Mouse (Mus musculus): Measurements from ENCODE around the gene Dntt. TPM values are rescaled to one million over a fixed set of nuclear protein-coding genes. Genes with fewer than 3 reads are reported as not detected.

Gene Dntt
- polyA plus RNA-seq, 1 experiment from 2014 or later: 0.17 TPM

GRCm38 (mm10) chr19:41006621-41007020 is 22.5 kb upstream of the Dntt start:
- WGBS: 21% methylated on average over 4 of the region's 4 CpGs
- Histone ChIP-seq H3K36me3 (ENCODE audit: control insufficient read depth, insufficient read depth, low read length) (no peaks in the 10 kb centered on the region), H3K4me1 (ENCODE audit: control insufficient read depth, insufficient read depth, low read length) (no peaks in the 10 kb centered on the region), H3K27me3 (ENCODE audit: control insufficient read depth, insufficient read depth, low read length) (no peaks in the 10 kb centered on the region), H3K27ac (replicated peaks; ENCODE audit: low read depth, low read length) (no peak overlapping the region), H3K9me3 (ENCODE audit: control insufficient read depth, low read length) (no peaks in the 10 kb centered on the region), H3K4me2 (ENCODE audit: low read length) (no peak overlapping the region), H3K9ac (replicated peaks; ENCODE audit: low read length) (no peak overlapping the region), H3K4me3 (replicated peaks; ENCODE audit: low read depth, low read length) (no peak overlapping the region)
- DNase-seq (no peak), ATAC-seq (ENCODE audit: low FRiP score, low TSS enrichment) (no peak)

DNA sequence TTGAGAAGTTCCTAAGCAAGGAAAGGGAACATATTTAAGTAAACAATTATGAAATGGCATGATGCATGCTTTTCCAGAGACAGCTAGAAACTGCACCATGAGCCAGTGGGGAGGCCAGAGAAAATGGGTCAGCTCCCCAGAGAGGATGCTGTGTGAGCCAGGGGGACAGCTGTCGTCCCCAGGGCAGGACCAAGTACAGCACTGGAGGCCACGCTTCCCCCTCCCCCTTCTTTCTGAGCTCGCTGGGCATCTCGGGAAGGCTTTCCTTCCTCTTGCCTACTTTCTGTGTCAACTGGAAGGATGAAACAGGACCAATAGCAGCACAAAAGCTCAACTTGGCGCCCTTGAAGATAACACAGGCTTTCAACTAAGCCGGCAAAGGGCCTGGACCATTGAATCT is 21.7 kb upstream of the Dntt start:
- 46% methylated on average over 6 of the region's 6 CpGs for WGBS
- Histone ChIP-seq H3K27ac (replicated peaks; ENCODE audit: low read depth, low read length) (no peak overlapping the region), H3K9ac (replicated peaks; ENCODE audit: low read length) (no peak overlapping the region), H3K4me1 (ENCODE audit: control insufficient read depth, insufficient read depth, low read length) (no peaks in the 10 kb centered on the region), H3K4me3 (replicated peaks; ENCODE audit: low read depth, low read length) (no peak overlapping the region), H3K27me3 (ENCODE audit: control insufficient read depth, insufficient read depth, low read length) (no peaks in the 10 kb centered on the region), H3K4me2 (ENCODE audit: low read length) (no peak overlapping the region), H3K9me3 (ENCODE audit: control insufficient read depth, low read length) (no peaks in the 10 kb centered on the region), H3K36me3 (ENCODE audit: control insufficient read depth, insufficient read depth, low read length) (no peaks in the 10 kb centered on the region)
- DNase-seq (no peak), ATAC-seq (ENCODE audit: low FRiP score, low TSS enrichment) (no peak)

DNA sequence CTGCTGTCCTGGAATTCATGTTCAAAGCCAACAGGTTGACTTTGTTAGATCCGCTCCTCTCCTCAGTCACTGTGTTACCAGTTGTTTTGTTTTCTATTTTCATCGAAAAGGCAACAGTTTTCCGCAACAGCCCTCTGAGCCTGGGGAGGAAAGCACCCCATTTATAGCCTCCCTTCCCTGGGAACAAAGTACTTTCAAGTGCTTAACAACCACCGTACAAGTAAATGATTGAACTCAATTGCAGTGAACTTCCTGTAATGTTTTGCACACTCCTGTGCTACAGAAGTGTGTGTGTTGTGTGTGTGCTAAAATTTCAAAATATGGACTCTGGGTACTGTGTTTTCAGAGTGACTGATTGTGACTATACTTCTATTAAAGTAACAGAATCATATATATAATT is 21.3 kb upstream of the Dntt start:
- Histone ChIP-seq H3K4me3 (replicated peaks; ENCODE audit: low read depth, low read length) (no peak overlapping the region), H3K27ac (replicated peaks; ENCODE audit: low read depth, low read length) (no peak overlapping the region), H3K36me3 (ENCODE audit: control insufficient read depth, insufficient read depth, low read length) (no peaks in the 10 kb centered on the region), H3K9me3 (ENCODE audit: control insufficient read depth, low read length) (no peaks in the 10 kb centered on the region), H3K27me3 (ENCODE audit: control insufficient read depth, insufficient read depth, low read length) (peaks cover 3% of the 10 kb centered on the region), H3K4me2 (ENCODE audit: low read length) (no peak overlapping the region), H3K9ac (replicated peaks; ENCODE audit: low read length) (no peak overlapping the region), H3K4me1 (ENCODE audit: control insufficient read depth, insufficient read depth, low read length) (no peaks in the 10 kb centered on the region)
- no peak for ATAC-seq (ENCODE audit: low FRiP score, low TSS enrichment)
- no peak for DNase-seq
- WGBS: 86% methylated on average over 4 of the region's 4 CpGs

DNA sequence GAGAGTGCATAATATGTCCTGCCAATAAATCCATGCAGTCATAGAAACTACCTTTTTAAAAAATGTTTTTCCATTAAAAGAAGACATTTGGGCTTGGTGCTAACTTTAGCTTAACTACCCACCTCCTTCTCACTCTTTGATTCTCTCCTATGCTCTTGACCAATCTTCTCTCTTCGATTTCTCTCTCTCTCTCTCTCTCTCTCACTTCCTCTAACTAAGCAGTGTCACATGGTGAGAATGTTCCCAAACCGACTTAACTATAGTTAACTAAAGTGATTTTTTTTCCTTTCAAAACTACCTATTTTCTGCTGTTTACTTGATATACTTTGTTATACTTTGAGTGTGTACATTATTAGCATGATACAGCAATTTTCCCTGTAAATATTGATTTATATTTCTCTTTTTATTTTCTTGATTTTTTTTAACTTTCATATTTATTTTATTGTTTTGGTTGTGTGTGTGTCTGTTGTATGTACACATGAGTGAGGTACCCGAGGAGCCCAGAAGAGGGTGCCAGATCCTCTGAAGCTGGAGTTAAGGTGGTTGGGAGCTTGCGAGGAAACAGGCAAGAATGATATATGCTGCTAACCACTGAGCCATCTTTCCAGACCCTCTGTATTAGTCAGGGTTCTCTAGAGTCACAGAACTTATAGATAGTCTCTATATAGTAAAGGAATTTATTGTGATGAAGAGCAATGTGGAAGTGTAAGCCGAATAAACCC is 20.2 kb upstream of the Dntt start:
- DNase-seq (no peak), ATAC-seq (ENCODE audit: low FRiP score, low TSS enrichment) (no peak)
- no peak overlapping the region for H3K4me2 ChIP-seq (ENCODE audit: low read length)
- no peaks in the 10 kb centered on the region for H3K36me3 ChIP-seq (ENCODE audit: control insufficient read depth, insufficient read depth, low read length)
- no peak overlapping the region for H3K27ac ChIP-seq (replicated peaks; ENCODE audit: low read depth, low read length)
- no peaks in the 10 kb centered on the region for H3K9me3 ChIP-seq (ENCODE audit: control insufficient read depth, low read length)
- H3K4me3 ChIP-seq (replicated peaks; ENCODE audit: low read depth, low read length): no peak overlapping the region
- no peaks in the 10 kb centered on the region for H3K4me1 ChIP-seq (ENCODE audit: control insufficient read depth, insufficient read depth, low read length)
- no peak overlapping the region for H3K9ac ChIP-seq (replicated peaks; ENCODE audit: low read length)
- 92% methylated on average over 5 of the region's 5 CpGs for whole genome bisulfite sequencing
- H3K27me3 ChIP-seq (ENCODE audit: control insufficient read depth, insufficient read depth, low read length): peaks cover 5% of the 10 kb centered on the region

- Histone ChIP-seq H3K4me2 (ENCODE audit: low read length) (no peak overlapping the region), H3K4me1 (ENCODE audit: control insufficient read depth, insufficient read depth, low read length) (no peaks in the 10 kb centered on the region), H3K4me3 (replicated peaks; ENCODE audit: low read depth, low read length) (no peak overlapping the region), H3K36me3 (ENCODE audit: control insufficient read depth, insufficient read depth, low read length) (no peaks in the 10 kb centered on the region), H3K9me3 (ENCODE audit: control insufficient read depth, low read length) (no peaks in the 10 kb centered on the region), H3K9ac (replicated peaks; ENCODE audit: low read length) (no peak overlapping the region), H3K27me3 (ENCODE audit: control insufficient read depth, insufficient read depth, low read length) (peaks cover 5% of the 10 kb centered on the region), H3K27ac (replicated peaks; ENCODE audit: low read depth, low read length) (no peak overlapping the region)
- DNase-seq (no peak), ATAC-seq (ENCODE audit: low FRiP score, low TSS enrichment) (no peak)
- WGBS: 47% methylated on average over 5 of the region's 5 CpGs
These were observed 17.4 kb upstream of the Dntt start for GRCm38 (mm10) chr19:41011676-41012075.

- no peak for ATAC-seq (ENCODE audit: low FRiP score, low TSS enrichment)
- Histone ChIP-seq H3K4me3 (replicated peaks; ENCODE audit: low read depth, low read length) (no peak overlapping the region), H3K4me1 (ENCODE audit: control insufficient read depth, insufficient read depth, low read length) (no peaks in the 10 kb centered on the region), H3K4me2 (ENCODE audit: low read length) (no peak overlapping the region), H3K27ac (replicated peaks; ENCODE audit: low read depth, low read length) (no peak overlapping the region), H3K9me3 (ENCODE audit: control insufficient read depth, low read length) (no peaks in the 10 kb centered on the region), H3K27me3 (ENCODE audit: control insufficient read depth, insufficient read depth, low read length) (peaks cover 5% of the 10 kb centered on the region), H3K9ac (replicated peaks; ENCODE audit: low read length) (no peak overlapping the region), H3K36me3 (ENCODE audit: control insufficient read depth, insufficient read depth, low read length) (no peaks in the 10 kb centered on the region)
- 9% methylated on average over 5 of the region's 5 CpGs for WGBS
- DNase-seq: no peak
These were observed 15.5 kb upstream of the Dntt start for GRCm38 (mm10) chr19:41013591-41013990.

DNA sequence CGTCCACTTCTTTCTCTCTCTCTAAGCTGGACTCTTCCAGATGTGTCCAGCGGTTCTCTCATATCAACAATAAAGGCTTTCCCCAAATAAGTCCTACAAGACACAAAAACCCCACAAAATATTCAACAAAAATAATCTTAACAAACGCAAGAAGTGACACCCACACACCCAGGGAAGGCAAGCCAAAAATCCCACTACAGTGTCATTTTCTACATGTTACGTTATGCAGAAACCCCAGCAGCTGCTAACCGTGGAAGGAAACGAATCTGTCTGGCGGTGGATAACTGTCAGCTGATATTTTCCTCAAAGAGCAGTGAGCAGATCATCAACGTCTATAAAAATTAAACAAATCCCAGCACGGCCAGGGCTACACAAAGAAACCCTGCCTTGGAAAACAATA is 15.1 kb upstream of the Dntt start:
- 24% methylated on average over 9 of the region's 9 CpGs for WGBS
- H3K4me3 ChIP-seq (replicated peaks; ENCODE audit: low read depth, low read length): no peak overlapping the region
- no peaks in the 10 kb centered on the region for H3K36me3 ChIP-seq (ENCODE audit: control insufficient read depth, insufficient read depth, low read length)
- no peak overlapping the region for H3K27ac ChIP-seq (replicated peaks; ENCODE audit: low read depth, low read length)
- no peaks in the 10 kb centered on the region for H3K9me3 ChIP-seq (ENCODE audit: control insufficient read depth, low read length)
- H3K4me1 ChIP-seq (ENCODE audit: control insufficient read depth, insufficient read depth, low read length): no peaks in the 10 kb centered on the region
- no peak for DNase-seq
- H3K27me3 ChIP-seq (ENCODE audit: control insufficient read depth, insufficient read depth, low read length): peaks cover 5% of the 10 kb centered on the region
- ATAC-seq (ENCODE audit: low FRiP score, low TSS enrichment): no peak
- H3K4me2 ChIP-seq (ENCODE audit: low read length): no peak overlapping the region
- no peak overlapping the region for H3K9ac ChIP-seq (replicated peaks; ENCODE audit: low read length)

DNA sequence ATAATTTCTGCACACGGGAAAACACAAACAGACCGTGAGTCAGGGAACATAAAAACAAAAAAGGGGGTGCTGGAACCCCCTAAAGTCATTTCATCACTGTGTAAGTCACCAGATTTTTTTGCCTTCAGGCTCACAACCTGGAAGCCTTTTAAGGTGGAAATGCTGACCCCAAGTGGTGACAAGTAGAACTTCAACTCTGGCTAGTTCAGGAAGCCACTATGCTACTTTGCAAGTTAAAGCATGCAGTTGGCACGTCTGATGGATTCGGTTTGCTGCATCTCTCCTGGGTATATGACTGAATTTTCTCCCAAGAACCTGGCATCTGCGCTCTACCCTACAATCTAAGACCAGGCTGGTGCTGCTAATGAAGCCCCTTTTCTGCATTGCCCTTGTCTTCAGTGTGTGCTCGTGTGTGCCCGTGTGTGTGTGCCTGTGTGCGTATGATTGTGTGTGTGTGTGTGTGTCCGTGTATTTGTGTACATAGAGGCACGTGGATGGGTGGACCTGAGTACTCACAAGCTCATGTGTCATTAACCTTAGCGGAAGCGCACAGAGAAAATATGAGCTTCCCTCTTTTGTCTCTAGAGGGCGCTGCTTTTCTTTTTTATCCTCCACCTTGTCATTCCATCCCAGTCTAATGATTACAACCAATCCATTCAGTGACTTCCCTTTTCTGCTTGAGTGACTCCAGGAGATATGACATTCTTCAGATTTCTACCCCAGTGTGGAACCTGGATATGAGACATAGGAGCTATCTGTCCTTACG is 12.9 kb upstream of the Dntt start:
- ATAC-seq (ENCODE audit: low FRiP score, low TSS enrichment): peak; percentile 31; the same call in 1 of the 2 replicates
- Histone ChIP-seq H3K9me3 (ENCODE audit: control insufficient read depth, low read length) (no peaks in the 10 kb centered on the region), H3K4me3 (replicated peaks; ENCODE audit: low read depth, low read length) (no peak overlapping the region)

GRCm38 (mm10) chr19:41019164-41019675 is 9.9 kb upstream of the Dntt start:
- DNase-seq: no peak
- WGBS: 87% methylated on average over 5 of the region's 5 CpGs
- no peaks in the 10 kb centered on the region for H3K9me3 ChIP-seq (ENCODE audit: control insufficient read depth, low read length)
- no peak overlapping the region for H3K4me3 ChIP-seq (replicated peaks; ENCODE audit: low read depth, low read length)
- no peaks in the 10 kb centered on the region for H3K36me3 ChIP-seq (ENCODE audit: control insufficient read depth, insufficient read depth, low read length)
- H3K4me1 ChIP-seq (ENCODE audit: control insufficient read depth, insufficient read depth, low read length): no peaks in the 10 kb centered on the region
- H3K27me3 ChIP-seq (ENCODE audit: control insufficient read depth, insufficient read depth, low read length): no peaks in the 10 kb centered on the region
- no peak overlapping the region for H3K4me2 ChIP-seq (ENCODE audit: low read length)
- H3K27ac ChIP-seq (replicated peaks; ENCODE audit: low read depth, low read length): no peak overlapping the region
- ATAC-seq (ENCODE audit: low FRiP score, low TSS enrichment): no peak
- H3K9ac ChIP-seq (replicated peaks; ENCODE audit: low read length): no peak overlapping the region

More for the DNA sequence above, 12.9 kb upstream of the Dntt start:
- no peak overlapping the region for H3K27ac ChIP-seq (replicated peaks; ENCODE audit: low read depth, low read length)
- DNase-seq: peak; percentile 89
- peaks cover 5% of the 10 kb centered on the region for H3K27me3 ChIP-seq (ENCODE audit: control insufficient read depth, insufficient read depth, low read length)
- peak overlapping the region; percentile 44 for H3K4me2 ChIP-seq (ENCODE audit: low read length)
- H3K9ac ChIP-seq (replicated peaks; ENCODE audit: low read length): no peak overlapping the region
- H3K36me3 ChIP-seq (ENCODE audit: control insufficient read depth, insufficient read depth, low read length): no peaks in the 10 kb centered on the region
- 16% methylated on average over 14 of the region's 14 CpGs for WGBS
- no peaks in the 10 kb centered on the region for H3K4me1 ChIP-seq (ENCODE audit: control insufficient read depth, insufficient read depth, low read length)

Measured in midbrain, embryonic 14.5 days (tissue).